Mouse (Mus musculus): ENCODE measurements around the gene Nrip3. TPM values are rescaled to one million over a fixed set of nuclear protein-coding genes. Genes with fewer than 3 reads are reported as not detected.
A peak's percentile ranks its signal among the peaks of the same experiment; 100 is the strongest.

Nrip3 gene
- polyA plus RNA-seq, 1 experiment from 2014 or later: 0.67 TPM

DNA sequence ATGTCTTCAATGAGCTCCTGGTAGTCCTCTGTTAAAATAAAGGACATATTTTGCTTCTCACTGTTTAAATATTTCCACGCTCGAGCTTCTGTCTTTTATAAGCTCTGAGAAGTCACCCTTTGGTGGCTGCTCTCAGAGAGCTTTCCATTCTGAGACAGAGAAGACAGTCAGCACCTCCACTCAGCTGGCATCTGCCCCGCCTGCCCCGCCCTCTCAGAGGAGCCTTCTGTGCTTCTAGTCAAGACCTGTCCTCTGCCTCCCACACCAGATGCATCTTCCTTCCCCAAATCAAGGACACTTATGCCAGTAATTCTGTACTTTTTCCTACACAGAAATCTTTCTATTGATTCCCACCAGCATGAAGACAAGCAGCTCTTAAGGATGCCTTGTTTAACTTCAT, 18.8 kb upstream of the Nrip3 start:
- 48% methylated on average over 4 of the region's 4 CpGs for WGBS (ENCODE audit: insufficient replicate concordance)
- ATAC-seq: no peak

DNA sequence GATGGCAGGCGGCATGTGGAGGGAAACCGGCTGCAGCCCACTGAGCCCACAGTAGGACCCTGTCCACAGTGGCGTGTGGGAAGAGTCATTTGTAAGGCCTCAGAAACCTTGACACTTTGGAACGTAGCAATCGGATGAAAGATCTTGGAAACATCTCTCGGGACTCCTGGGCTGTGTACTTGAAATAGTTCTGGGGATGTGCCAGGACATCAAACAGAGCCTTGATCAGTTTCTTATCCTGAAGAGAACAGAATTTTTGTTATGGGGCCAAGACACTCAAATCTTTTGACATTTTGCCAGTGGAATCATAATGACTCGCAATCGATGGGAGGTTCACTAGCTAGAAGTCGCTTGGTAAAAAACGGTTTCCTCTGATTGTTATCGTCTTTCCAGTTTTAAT, 17.3 kb upstream of the Nrip3 start:
- H3K27ac ChIP-seq: no peak overlapping the region
- no peak overlapping the region for H3K9ac ChIP-seq
- H3K4me3 ChIP-seq: no peak overlapping the region
- no peak overlapping the region for H3K4me2 ChIP-seq
- 79% methylated on average over 11 of the region's 11 CpGs for WGBS (ENCODE audit: insufficient replicate concordance)
- H3K9me3 ChIP-seq (replicated peaks): no peaks in the 10 kb centered on the region
- H3K4me1 ChIP-seq: no peaks in the 10 kb centered on the region
- no peak for ATAC-seq
- no peaks in the 10 kb centered on the region for H3K36me3 ChIP-seq
- peaks cover 16% of the 10 kb centered on the region; the same call in 1 of the 2 replicates for H3K27me3 ChIP-seq (replicated peaks)

More for the DNA sequence above, 18.8 kb upstream of the Nrip3 start:
- H3K9me3 ChIP-seq (replicated peaks): no peaks in the 10 kb centered on the region
- H3K4me3 ChIP-seq: no peak overlapping the region
- no peaks in the 10 kb centered on the region for H3K4me1 ChIP-seq
- H3K9ac ChIP-seq: no peak overlapping the region
- H3K27me3 ChIP-seq (replicated peaks): peaks cover 20% of the 10 kb centered on the region; the same call in 1 of the 2 replicates
- no peak overlapping the region for H3K4me2 ChIP-seq
- no peak overlapping the region for H3K27ac ChIP-seq
- H3K36me3 ChIP-seq: no peaks in the 10 kb centered on the region

DNA sequence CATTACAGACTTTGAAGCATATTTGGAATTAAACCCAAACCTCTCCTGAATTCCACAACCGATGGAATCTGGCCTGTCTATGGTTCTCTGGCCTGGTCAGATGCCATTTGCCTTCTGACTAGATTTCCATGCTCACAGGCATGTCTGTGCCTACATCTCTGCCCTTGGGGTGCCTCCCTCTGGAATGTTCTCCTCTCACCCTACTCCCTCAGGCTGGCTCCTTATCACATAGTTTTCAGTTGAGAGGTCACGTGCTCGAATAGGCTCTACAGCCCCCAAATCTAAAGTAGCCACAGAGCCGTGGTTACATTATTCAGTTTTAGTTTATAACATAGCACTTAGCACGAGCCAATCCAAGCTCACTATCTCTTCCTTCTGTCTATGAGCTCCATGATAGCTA, 13.7 kb upstream of the Nrip3 start:
- Histone ChIP-seq H3K4me1 (no peaks in the 10 kb centered on the region), H3K9me3 (replicated peaks) (no peaks in the 10 kb centered on the region), H3K4me2 (no peak overlapping the region), H3K36me3 (no peaks in the 10 kb centered on the region), H3K27me3 (replicated peaks) (peaks cover under 1% of the 10 kb centered on the region; the same call in 1 of the 2 replicates), H3K27ac (no peak overlapping the region), H3K4me3 (no peak overlapping the region), H3K9ac (no peak overlapping the region)
- WGBS (ENCODE audit: insufficient replicate concordance): 39% methylated on average over 5 of the region's 5 CpGs
- no peak for ATAC-seq

DNA sequence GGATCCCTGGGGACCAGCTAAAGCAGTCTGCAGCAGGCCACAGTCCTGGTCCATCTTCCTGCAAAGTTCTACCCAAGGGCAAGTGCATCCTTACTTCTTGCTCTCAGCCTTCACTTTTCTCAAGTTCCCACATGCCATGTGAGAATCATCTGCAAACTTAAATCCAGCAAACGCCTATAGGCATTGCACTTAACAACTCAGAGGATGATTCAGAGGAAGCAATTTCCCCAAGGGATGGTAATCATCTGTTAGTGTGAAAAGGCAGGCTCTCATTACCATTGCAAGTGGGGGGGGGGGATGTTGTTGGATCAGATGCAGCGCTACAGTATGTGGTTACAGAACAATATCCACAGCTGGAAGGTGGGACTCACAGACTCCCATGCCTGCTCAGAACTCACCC, 12.7 kb upstream of the Nrip3 start:
- H3K27ac ChIP-seq: no peak overlapping the region
- no peaks in the 10 kb centered on the region for H3K9me3 ChIP-seq (replicated peaks)
- ATAC-seq: no peak
- no peak overlapping the region for H3K4me3 ChIP-seq
- no peak overlapping the region for H3K9ac ChIP-seq
- H3K36me3 ChIP-seq: no peaks in the 10 kb centered on the region
- 0 out of 2 replicates have a peak, but pooled peaks cover 4% of the 10 kb centered on the region for H3K4me1 ChIP-seq
- 74% methylated on average over 2 of the region's 2 CpGs for WGBS (ENCODE audit: insufficient replicate concordance)
- no peaks in the 10 kb centered on the region for H3K27me3 ChIP-seq (replicated peaks)
- no peak overlapping the region for H3K4me2 ChIP-seq

DNA sequence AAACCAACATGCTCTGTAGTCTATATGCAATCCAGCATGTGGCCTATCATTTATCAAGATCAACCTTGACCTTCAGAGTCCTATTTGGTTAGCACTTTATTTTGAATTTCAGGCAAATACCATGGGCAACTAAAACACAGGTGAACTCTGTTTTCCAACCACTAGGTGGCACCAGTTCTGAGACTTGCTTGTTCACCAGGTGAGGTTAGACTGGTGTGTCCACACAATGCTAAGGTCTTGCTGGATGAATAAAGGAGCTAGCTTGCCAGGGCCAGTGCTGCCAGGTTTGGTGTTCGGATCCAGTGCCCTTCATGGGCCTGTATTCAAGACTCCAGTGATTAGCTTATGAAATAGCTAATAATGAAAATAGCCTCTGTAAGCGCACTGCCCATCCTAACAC, 10.9 kb upstream of the Nrip3 start:
- Histone ChIP-seq H3K4me3 (no peak overlapping the region), H3K4me1 (0 out of 2 replicates have a peak, but pooled peaks cover 7% of the 10 kb centered on the region), H3K9ac (no peak overlapping the region), H3K9me3 (replicated peaks) (no peaks in the 10 kb centered on the region), H3K4me2 (no peak overlapping the region), H3K36me3 (no peaks in the 10 kb centered on the region), H3K27ac (no peak overlapping the region), H3K27me3 (replicated peaks) (no peaks in the 10 kb centered on the region)
- WGBS (ENCODE audit: insufficient replicate concordance): 53% methylated on average over 2 of the region's 2 CpGs
- ATAC-seq: no peak

DNA sequence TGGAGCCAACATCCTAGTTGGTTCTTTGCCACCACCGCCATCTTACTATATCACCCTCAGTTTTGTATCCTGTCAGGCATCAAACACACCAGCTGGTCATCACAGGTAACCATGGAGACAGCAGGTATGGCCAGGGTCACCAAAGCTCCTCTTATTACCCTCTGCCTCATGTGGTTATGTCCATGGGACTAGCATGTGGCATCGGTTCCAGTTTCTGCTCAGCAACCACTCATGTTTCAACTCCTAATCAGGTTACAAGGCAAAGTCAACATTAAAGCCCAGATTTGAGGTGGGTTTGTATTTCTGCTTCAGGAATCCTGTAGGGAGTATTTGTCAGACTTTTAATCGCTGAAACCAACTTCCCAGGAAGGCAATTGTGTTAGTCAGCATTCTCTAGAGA, 9.0 kb upstream of the Nrip3 start:
- H3K9ac ChIP-seq: no peak overlapping the region
- no peaks in the 10 kb centered on the region for H3K9me3 ChIP-seq (replicated peaks)
- no peak for ATAC-seq
- H3K4me2 ChIP-seq: no peak overlapping the region
- H3K36me3 ChIP-seq: no peaks in the 10 kb centered on the region
- H3K27me3 ChIP-seq (replicated peaks): no peaks in the 10 kb centered on the region
- H3K27ac ChIP-seq: no peak overlapping the region
- WGBS (ENCODE audit: insufficient replicate concordance): 69% methylated on average over 3 of the region's 3 CpGs
- H3K4me1 ChIP-seq: 0 out of 2 replicates have a peak, but pooled peaks cover 9% of the 10 kb centered on the region
- H3K4me3 ChIP-seq: no peak overlapping the region

DNA sequence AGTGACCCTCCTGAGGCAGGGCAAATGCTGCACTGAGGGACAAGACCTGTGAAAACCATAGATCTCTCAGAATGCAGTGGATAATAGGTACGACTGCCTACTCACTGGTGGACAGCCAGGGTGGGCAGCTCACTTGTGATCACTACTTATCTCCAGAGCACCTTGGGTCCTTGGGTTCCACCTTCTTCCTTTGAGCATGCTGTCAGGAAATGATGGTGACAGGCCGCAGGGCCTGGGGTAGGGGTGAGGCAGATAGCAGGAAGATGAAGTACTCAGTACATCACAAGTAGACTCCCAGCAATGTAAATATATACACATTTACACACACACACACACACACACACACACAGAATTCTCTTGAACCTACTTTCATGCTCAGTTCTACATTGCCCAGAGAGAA, 6.0 kb upstream of the Nrip3 start:
- Histone ChIP-seq H3K9ac (no peak overlapping the region), H3K36me3 (no peaks in the 10 kb centered on the region), H3K4me3 (no peak overlapping the region), H3K27ac (no peak overlapping the region), H3K27me3 (replicated peaks) (peaks cover 16% of the 10 kb centered on the region), H3K4me2 (no peak overlapping the region), H3K4me1 (0 out of 2 replicates have a peak, but pooled peaks cover 9% of the 10 kb centered on the region), H3K9me3 (replicated peaks) (no peaks in the 10 kb centered on the region)
- 21% methylated on average over 2 of the region's 2 CpGs for WGBS (ENCODE audit: insufficient replicate concordance)
- ATAC-seq: 0 out of 2 replicates have a peak, but pooled peaks have one; percentile 37

DNA sequence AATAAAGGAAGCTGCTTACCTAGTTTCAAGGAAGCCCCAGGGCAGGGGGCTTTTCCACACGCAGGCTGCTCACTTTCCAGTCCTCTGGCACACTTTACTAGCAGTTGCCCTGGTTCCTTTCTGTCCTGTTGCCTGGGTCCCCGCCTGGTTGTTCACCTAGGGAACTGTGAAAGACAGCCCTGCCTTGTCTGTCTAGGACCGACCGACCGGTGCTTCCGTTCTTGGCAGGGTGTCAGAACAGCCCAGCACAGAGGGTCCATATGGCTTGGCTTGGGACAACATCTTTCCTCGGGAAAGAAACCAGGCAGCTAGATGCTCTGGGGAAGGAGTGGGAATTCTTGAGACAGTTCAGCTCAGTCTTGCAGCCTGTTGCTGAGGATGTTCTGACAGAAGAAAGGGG, 1.5 kb upstream of the Nrip3 start:
- H3K4me1 ChIP-seq: peaks cover 23% of the 10 kb centered on the region
- H3K9me3 ChIP-seq (replicated peaks): no peaks in the 10 kb centered on the region
- 57% methylated on average over 7 of the region's 7 CpGs for WGBS (ENCODE audit: insufficient replicate concordance)
- no peaks in the 10 kb centered on the region for H3K36me3 ChIP-seq
- peaks cover 58% of the 10 kb centered on the region for H3K27me3 ChIP-seq (replicated peaks)
- no peak overlapping the region for H3K4me2 ChIP-seq
- no peak overlapping the region for H3K9ac ChIP-seq
- H3K27ac ChIP-seq: no peak overlapping the region
- no peak overlapping the region for H3K4me3 ChIP-seq
- no peak for ATAC-seq

DNA sequence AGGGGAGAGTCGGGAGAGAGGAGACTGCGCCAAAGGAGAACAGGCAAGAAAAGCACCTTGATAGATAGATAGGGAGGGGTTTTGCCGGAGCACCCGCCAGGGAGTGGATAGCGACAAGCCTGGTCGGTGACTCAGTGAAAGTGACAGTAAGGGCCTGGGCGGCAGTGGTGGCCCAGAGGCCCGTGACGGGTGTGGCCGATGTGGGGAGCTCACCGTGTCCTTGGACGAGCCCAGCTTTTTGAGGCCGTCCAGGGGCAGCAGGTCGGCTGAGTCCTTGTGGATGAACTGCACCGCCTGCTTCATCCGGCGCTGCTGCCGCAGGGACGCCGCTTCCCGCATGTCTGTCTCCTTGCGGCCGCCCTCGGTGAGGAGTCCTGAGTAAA, 747 bp downstream of the Nrip3 start:
- Histone ChIP-seq H3K27me3 (replicated peaks) (peaks cover 68% of the 10 kb centered on the region), H3K9me3 (replicated peaks) (no peaks in the 10 kb centered on the region), H3K4me2 (peak overlapping the region; percentile 96), H3K36me3 (no peaks in the 10 kb centered on the region), H3K4me3 (peak overlapping the region; percentile 59), H3K9ac (peak overlapping the region; percentile 63), H3K27ac (peak overlapping the region; percentile 48; the same call in 1 of the 2 replicates), H3K4me1 (peaks cover 18% of the 10 kb centered on the region)
- peak; percentile 82 for ATAC-seq
- WGBS (ENCODE audit: insufficient replicate concordance): under 1% methylated on average over 24 of the region's 24 CpGs

DNA sequence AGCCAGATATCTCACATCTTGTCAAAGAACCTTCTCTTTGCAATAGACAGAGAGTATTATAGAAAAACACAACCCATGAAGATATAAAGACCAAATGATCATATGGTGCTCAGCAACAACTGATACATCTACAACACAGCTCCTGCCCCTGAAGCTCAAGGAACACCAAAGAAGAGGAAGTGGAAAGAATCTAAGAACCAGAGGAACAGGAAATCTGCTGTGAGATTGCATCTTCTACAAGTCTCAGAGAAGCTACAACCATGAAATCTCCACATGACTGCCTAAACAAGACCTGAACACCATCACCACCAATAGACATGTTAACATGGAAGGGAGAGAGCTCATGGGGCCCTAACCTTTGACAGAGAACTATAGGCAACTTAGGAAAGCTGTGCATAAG, 9.6 kb downstream of the Nrip3 start:
- ATAC-seq: no peak
- Histone ChIP-seq H3K36me3 (no peaks in the 10 kb centered on the region), H3K4me1 (peaks cover 23% of the 10 kb centered on the region), H3K9ac (no peak overlapping the region), H3K27ac (no peak overlapping the region), H3K27me3 (replicated peaks) (peaks cover under 1% of the 10 kb centered on the region; the same call in 1 of the 2 replicates), H3K9me3 (replicated peaks) (no peaks in the 10 kb centered on the region), H3K4me2 (no peak overlapping the region), H3K4me3 (no peak overlapping the region)

DNA sequence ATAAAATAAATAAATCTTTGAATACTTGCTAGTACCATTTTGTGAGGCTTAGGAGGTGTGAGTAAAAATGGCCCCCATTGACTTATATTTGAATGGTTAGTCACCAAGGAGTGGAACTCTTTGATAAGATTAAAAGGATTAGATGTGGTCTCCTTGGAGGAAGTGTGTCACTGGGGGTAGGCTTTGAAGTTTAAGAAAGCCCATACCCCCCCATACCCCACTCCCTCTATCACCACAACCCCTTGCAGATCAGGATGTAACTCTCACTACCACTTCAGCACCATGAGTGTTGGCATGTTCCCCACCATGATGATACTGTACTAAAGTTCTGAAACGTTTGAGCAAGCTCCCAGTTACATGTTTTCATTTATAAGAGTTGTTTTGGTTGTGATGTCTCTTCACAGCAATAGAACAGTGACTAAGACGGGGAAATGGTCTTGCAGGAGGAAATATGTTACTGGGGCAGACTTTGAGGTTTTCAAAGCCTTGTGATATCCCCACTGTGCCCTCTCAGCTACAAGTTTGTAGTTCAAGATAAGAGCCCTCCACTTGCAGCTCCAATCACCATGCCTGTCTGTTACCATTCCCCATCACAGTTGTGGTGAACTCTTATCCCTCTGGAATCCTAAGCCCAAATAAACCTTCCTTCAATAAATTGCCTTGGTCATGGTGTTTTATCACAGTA, 13.0 kb downstream of the Nrip3 start:
- no peaks in the 10 kb centered on the region for H3K27me3 ChIP-seq (replicated peaks)
- 14% methylated on average over 2 of the region's 2 CpGs for WGBS (ENCODE audit: insufficient replicate concordance)
- H3K9me3 ChIP-seq (replicated peaks): no peaks in the 10 kb centered on the region
- H3K9ac ChIP-seq: no peak overlapping the region
- no peaks in the 10 kb centered on the region for H3K36me3 ChIP-seq
- ATAC-seq: peak; percentile 57; the same call in 1 of the 2 replicates
- H3K27ac ChIP-seq: no peak overlapping the region
- H3K4me2 ChIP-seq: 0 out of 2 replicates have a peak overlapping the region, but pooled peaks have one; percentile 4
- no peak overlapping the region for H3K4me3 ChIP-seq
- H3K4me1 ChIP-seq: peaks cover 31% of the 10 kb centered on the region

DNA sequence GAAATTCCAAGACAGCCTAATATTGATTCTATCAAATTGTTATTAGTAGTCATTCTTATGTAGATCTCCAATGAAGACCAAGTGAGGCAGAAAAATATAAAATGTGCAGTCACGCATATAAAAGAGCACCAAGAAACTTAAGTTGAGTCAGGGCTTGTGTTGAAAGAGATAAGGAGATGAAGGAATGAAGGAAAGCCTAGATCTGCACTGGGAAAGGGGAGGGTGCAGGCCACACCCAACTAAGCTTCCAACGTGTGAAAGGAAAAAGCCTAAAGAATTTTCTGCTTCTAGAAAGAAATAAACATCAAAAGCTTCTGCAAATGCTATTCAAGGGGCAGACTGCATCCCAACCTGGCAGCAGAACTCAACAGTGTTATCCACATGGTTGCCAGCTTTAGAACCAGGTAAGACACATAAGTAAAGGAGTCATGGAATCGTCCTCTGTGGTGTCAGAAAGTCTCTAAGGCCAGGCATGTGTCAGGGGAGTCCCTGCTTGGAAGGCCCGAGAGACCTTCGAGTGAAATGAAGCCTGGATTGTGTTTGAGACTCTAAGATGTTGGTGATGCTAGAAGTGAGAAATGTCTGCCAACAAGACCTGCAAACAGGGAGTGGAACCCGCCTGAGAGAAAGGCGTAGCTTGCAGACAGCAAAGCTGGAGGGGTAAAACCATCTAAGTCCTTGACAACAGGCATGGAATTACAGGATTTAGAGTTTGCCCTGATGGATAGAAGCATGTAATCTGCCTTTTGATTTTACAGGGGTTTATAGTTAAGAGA, 14.1 kb downstream of the Nrip3 start:
- H3K4me1 ChIP-seq: peaks cover 31% of the 10 kb centered on the region
- peak; percentile 93 for ATAC-seq
- 56% methylated on average over 7 of the region's 7 CpGs for WGBS (ENCODE audit: insufficient replicate concordance)
- no peaks in the 10 kb centered on the region for H3K36me3 ChIP-seq
- H3K27me3 ChIP-seq (replicated peaks): no peaks in the 10 kb centered on the region
- H3K27ac ChIP-seq: peak overlapping the region; percentile 69
- no peak overlapping the region for H3K4me3 ChIP-seq
- no peak overlapping the region for H3K9ac ChIP-seq
- no peaks in the 10 kb centered on the region for H3K9me3 ChIP-seq (replicated peaks)
- H3K4me2 ChIP-seq: peak overlapping the region; percentile 47

Data from liver, embryonic 12.5 days (tissue).